Mouse (Mus musculus) liver, adult 2 months (tissue): ENCODE results near the gene Kif6.

Experiments used
- CTCF ChIP-seq: fragments of 200-500 bp; IDR thresholded peaks from 2 replicates; pipeline ENCODE4 v1.5.1; 2011; ENCODE audit warnings: low read depth, low read length, control low read depth
- POLR2A ChIP-seq: fragments of 200-500 bp; IDR thresholded peaks from 2 replicates; pipeline ENCODE4 v1.6.1; 2011; ENCODE audit warnings: low read length, control low read depth; ENCODE audit not compliant: insufficient read depth; ENCODE audit errors: extremely low read depth

DNA sequence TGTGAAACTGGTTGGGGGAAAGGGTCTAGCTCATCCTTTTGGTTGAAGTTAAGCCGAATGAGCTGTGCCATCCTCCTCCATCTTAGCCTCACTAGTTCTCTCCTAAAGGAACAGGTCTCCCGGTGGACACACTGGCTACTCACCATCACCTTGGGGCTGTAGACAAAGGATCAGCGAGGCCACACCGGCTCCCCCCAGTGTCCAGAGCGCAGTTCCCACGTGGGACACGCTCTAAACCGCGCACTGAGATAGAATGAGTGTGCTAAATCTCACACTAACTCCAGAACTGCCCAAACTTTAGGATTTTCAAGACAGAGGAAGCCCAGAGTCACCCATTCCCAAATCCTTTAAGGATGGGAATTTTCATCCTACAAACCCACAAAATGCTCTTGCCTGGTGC, 254.3 kb downstream of the Kif6 start:
- TF ChIP-seq CTCF, result no peak
- TF ChIP-seq POLR2A, result no peak
